Mouse (Mus musculus) midbrain, embryonic 13.5 days (tissue): ENCODE measurements around the gene Prkg1. TPM values are rescaled to one million over a fixed set of nuclear protein-coding genes. Genes with fewer than 3 reads are reported as not detected.
A peak's percentile ranks its signal among the peaks of the same experiment; 100 is the strongest.

ENCODE experiments used
- ATAC-seq: fragments of 200-750 bp; cut with Nextera tagmentation; 2 replicates; pipeline ENCODE4 v1.8.0; 2017; ENCODE audit warnings: mild to moderate bottlenecking, moderate TSS enrichment, moderate library complexity
- H3K27ac ChIP-seq: fragments of 300-500 bp; sonication (generic); 2 replicates; pipeline ENCODE4 v1.5.1; 2015; ENCODE audit warnings: inconsistent platforms, mild to moderate bottlenecking, moderate library complexity
- H3K27me3 ChIP-seq: fragments of 300-500 bp; sonication (generic); 2 replicates; pipeline ENCODE4 v1.6.1; 2015; ENCODE audit warnings: mild to moderate bottlenecking, inconsistent platforms
- H3K36me3 ChIP-seq: fragments of 300-500 bp; sonication (generic); 2 replicates; pipeline ENCODE4 v1.6.1; 2015; ENCODE audit warnings: mild to moderate bottlenecking, inconsistent platforms
- H3K4me1 ChIP-seq: fragments of 300-500 bp; sonication (generic); replicated peaks from 2 replicates; pipeline ENCODE4 v1.6.1; 2015; ENCODE audit warnings: inconsistent platforms
- H3K4me2 ChIP-seq: fragments of 300-500 bp; sonication (generic); replicated peaks from 2 replicates; pipeline ENCODE4 v1.6.1; 2015; ENCODE audit warnings: moderate library complexity, mild to moderate bottlenecking, inconsistent platforms
- H3K4me3 ChIP-seq: fragments of 300-500 bp; sonication (generic); replicated peaks from 2 replicates; pipeline ENCODE4 v1.5.1; 2015; ENCODE audit warnings: mild to moderate bottlenecking, inconsistent platforms
- H3K9ac ChIP-seq: fragments of 300-500 bp; sonication (generic); replicated peaks from 2 replicates; pipeline ENCODE4 v1.6.1; 2015; ENCODE audit warnings: mild to moderate bottlenecking, inconsistent platforms
- H3K9me3 ChIP-seq: fragments of 300-500 bp; sonication (generic); 2 replicates; pipeline ENCODE4 v1.6.1; 2016; ENCODE audit warnings: mild to moderate bottlenecking, inconsistent platforms
- WGBS: fragments of 180-500 bp; shearing (Covaris S2); methylation state at CpG from one replicate; pipeline ENCODE4 v1.1.7; 2015; 5-methylcytosine and 5-hydroxymethylcytosine counted together
- polyA plus RNA-seq: library from polyadenylated mRNA; unstranded; fragments of >200 nt; fragmentation: Nextera tagmentation; extraction: Ambion mirVana; gene quantifications from 2 replicates; pipeline ENCODE4 v1.2.1, GENCODE M21; 2015

Prkg1 gene
- polyA plus RNA-seq, 1 experiment from 2014 or later: 3.7 TPM

DNA sequence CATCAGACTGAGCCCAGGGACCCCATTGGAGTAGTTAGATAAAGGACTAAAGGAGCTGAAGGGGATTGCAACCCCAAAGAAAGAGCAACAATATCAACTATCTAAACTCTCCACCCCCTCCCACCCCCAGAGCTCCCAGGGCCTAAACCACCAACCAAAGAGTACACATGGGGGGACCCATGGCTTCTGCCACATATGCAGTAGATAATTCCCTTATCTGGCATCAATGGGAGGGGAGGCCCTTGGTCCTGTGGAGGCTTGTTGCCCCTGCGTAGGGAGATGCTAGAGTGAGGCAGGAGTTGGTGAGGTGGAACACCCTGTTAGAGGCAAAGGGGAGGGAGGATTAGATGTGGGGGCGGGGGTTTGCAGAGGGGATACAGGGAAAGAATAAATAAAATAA lies 826.8 kb downstream of the Prkg1 start:
- H3K4me3 ChIP-seq: no peak overlapping the region
- no peaks in the 10 kb centered on the region for H3K36me3 ChIP-seq
- ATAC-seq: no peak
- no peak overlapping the region for H3K27ac ChIP-seq
- no peak overlapping the region for H3K9ac ChIP-seq
- WGBS: 62% methylated on average over 2 of the region's 2 CpGs
- H3K4me1 ChIP-seq: 0 out of 2 replicates have a peak, but pooled peaks cover 5% of the 10 kb centered on the region
- H3K27me3 ChIP-seq: no peaks in the 10 kb centered on the region
- H3K4me2 ChIP-seq: no peak overlapping the region
- H3K9me3 ChIP-seq: no peaks in the 10 kb centered on the region

DNA sequence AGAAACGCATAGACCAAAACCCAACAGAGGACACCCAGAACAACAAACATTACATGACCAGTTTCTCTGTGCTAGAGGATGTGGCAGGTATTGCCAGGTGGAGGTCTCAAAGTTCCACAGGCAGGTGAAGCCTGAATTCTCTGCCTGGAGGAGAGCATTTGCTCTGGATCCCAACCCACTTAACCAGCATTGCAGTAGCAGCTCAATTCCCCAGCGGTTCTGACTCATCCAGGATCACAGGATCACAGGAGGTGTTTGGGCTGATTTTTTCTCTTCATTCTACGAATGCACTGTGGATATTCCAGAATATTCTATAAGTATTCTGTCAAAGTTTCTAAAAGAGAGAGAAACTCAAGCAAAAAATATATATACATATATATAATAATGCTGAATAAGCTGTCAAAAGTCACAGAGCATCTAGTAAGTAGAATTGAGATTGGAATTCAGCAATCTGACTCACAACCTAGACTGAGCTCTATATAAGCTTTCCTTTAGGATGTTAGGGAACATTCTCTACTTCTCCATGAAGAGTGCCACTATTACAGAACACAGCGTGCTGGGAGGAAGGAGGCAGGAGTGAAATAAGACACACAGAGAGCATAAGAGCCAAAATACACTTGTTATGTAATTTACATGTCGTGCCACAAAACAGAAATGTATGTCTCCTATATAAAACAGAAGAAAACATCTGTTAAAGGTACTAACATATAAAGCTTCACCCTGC lies 833.2 kb downstream of the Prkg1 start:
- no peak overlapping the region for H3K27ac ChIP-seq
- H3K4me1 ChIP-seq: no peaks in the 10 kb centered on the region
- H3K36me3 ChIP-seq: no peaks in the 10 kb centered on the region
- H3K4me3 ChIP-seq: no peak overlapping the region
- no peak overlapping the region for H3K9ac ChIP-seq
- no peaks in the 10 kb centered on the region for H3K9me3 ChIP-seq
- no peaks in the 10 kb centered on the region for H3K27me3 ChIP-seq
- WGBS: 90% methylated on average over 5 of the region's 5 CpGs
- ATAC-seq: no peak
- H3K4me2 ChIP-seq: no peak overlapping the region

DNA sequence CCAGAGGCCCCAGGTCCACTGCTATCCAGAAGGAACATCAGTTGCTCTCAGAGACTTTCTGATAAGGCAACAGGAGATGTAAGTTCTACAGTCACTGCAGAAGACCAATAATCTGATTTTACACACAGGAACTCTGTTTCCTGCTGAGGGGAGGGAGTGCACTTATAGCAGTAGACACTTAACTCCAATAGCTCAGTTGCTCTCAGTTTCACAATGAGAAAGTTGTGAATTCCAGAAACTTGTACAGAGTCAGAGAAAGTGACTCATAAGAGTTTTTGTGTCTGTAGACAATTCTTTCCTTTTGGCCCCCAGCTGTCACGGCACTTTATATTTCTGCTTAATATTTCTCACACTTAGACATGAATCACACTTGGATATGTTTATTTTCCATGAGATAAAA lies 840.8 kb downstream of the Prkg1 start:
- no peak for ATAC-seq
- Histone ChIP-seq H3K9me3 (no peaks in the 10 kb centered on the region), H3K9ac (no peak overlapping the region), H3K27me3 (no peaks in the 10 kb centered on the region), H3K27ac (no peak overlapping the region), H3K4me3 (no peak overlapping the region), H3K36me3 (no peaks in the 10 kb centered on the region), H3K4me2 (no peak overlapping the region), H3K4me1 (no peaks in the 10 kb centered on the region)
- WGBS: 94% methylated on average over 1 of the region's 1 CpGs

DNA sequence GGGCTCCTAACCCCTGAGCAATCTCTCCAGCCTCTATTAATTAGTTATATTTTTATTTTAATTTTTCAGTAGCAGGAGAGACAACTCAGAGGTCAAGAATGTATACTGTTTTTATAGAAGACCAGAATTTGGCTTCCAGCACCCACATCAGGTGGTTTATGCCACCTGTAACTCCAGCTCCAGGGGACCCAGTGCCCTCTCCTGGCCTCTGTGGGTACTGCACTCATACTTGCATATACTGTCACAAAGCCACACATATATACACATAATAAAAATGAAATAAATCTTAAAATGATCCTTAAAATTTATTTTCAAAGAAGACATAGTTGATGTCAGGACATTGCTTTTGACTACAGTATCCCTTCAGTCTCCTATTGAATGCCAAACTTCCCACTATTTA lies 862.5 kb downstream of the Prkg1 start:
- Histone ChIP-seq H3K4me1 (no peaks in the 10 kb centered on the region), H3K27ac (no peak overlapping the region), H3K27me3 (no peaks in the 10 kb centered on the region), H3K36me3 (no peaks in the 10 kb centered on the region), H3K9ac (no peak overlapping the region), H3K4me2 (no peak overlapping the region), H3K9me3 (no peaks in the 10 kb centered on the region), H3K4me3 (no peak overlapping the region)
- ATAC-seq: no peak

DNA sequence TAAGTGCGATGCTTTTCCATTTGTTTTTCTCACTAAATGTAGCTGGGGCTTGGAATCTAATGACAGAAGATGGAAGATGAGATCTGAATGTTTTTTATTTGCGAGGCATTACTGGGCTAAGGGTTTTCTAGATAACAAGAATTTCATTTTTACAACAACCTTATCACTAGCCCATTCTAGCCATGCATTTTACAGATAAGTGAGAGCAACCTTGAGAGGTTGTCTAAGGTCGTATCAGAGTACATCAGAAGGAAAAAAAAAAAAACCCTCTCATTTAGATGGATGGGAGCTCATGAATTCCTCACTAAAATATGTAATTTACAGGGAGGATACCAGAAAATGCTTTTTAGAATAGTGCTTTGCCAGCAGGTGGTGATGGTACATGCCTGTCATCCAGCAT lies 863.8 kb downstream of the Prkg1 start:
- Histone ChIP-seq H3K9me3 (no peaks in the 10 kb centered on the region), H3K27ac (no peak overlapping the region), H3K36me3 (no peaks in the 10 kb centered on the region), H3K27me3 (no peaks in the 10 kb centered on the region), H3K4me1 (no peaks in the 10 kb centered on the region), H3K4me2 (no peak overlapping the region), H3K4me3 (no peak overlapping the region), H3K9ac (no peak overlapping the region)
- 73% methylated on average over 3 of the region's 3 CpGs for WGBS
- ATAC-seq: no peak

DNA sequence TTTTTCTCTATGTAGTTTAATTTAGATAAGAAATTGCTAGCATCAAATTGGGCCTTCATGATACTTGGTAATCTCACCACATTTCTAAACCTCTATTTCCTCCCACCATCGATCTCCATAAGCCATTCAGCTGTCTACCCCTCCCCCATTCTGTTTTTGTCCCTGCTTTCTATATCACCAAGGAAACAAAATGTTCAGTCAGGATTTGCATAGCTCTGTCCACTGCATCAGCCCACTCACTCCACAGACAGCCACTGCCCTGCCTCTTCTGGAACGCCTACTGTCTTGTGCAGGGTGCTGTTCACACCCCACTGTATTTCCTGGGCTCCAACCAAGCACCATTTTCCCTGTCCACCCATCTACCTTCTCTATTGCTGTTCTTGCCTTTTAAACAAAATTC lies 874.5 kb downstream of the Prkg1 start:
- WGBS: 38% methylated on average over 2 of the region's 2 CpGs
- peak; percentile 67; the same call in 1 of the 2 replicates for ATAC-seq
- H3K9ac ChIP-seq: no peak overlapping the region
- peaks cover 7% of the 10 kb centered on the region for H3K4me1 ChIP-seq
- no peaks in the 10 kb centered on the region for H3K9me3 ChIP-seq
- H3K27me3 ChIP-seq: no peaks in the 10 kb centered on the region
- H3K4me2 ChIP-seq: no peak overlapping the region
- H3K4me3 ChIP-seq: no peak overlapping the region
- no peak overlapping the region for H3K27ac ChIP-seq
- no peaks in the 10 kb centered on the region for H3K36me3 ChIP-seq

DNA sequence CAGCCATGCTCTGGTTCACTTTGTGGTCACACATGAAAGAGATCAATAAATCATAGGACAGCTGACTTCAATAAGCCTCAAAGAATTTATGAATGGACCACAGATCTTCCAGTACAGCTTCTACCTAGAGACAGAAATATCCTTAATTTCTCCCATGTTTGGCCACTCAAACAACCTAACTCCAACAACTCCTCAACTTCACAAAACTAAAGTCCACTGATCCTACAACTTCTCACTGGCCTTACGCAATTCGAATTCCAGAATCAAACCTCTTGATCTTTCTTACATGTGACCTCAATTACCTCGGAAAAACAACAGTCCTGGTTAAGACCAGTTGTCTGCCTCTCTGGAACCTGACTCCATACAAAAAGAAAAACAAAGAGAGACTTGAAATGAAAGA lies 875.0 kb downstream of the Prkg1 start:
- no peak for ATAC-seq
- Histone ChIP-seq H3K9ac (no peak overlapping the region), H3K4me1 (peaks cover 7% of the 10 kb centered on the region), H3K9me3 (no peaks in the 10 kb centered on the region), H3K36me3 (no peaks in the 10 kb centered on the region), H3K4me3 (no peak overlapping the region), H3K27ac (no peak overlapping the region), H3K27me3 (no peaks in the 10 kb centered on the region), H3K4me2 (no peak overlapping the region)
- WGBS: 84% methylated on average over 3 of the region's 3 CpGs

DNA sequence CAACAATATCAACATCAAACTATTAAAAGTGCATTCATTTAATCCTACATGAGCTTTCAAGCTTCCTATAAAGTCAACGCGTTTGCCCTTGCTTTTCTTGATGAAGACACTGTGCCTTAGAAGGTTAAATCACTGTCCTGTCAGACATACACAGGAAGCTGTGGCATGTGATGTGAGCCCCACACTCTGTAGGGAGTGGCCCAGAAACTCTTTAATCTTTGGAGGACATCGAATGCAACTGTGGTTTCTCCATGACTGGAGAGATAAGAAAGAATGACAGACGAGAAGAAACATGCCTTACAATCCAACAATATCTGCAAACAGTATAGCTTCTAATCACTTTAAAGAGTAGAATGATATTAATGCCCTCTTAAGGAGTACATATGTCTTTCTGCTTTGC lies 903.4 kb downstream of the Prkg1 start:
- Histone ChIP-seq H3K36me3 (no peaks in the 10 kb centered on the region), H3K9me3 (no peaks in the 10 kb centered on the region), H3K27ac (no peak overlapping the region), H3K27me3 (no peaks in the 10 kb centered on the region), H3K4me3 (no peak overlapping the region), H3K4me2 (no peak overlapping the region), H3K4me1 (no peaks in the 10 kb centered on the region), H3K9ac (no peak overlapping the region)
- ATAC-seq: no peak
- WGBS: 84% methylated on average over 4 of the region's 4 CpGs

DNA sequence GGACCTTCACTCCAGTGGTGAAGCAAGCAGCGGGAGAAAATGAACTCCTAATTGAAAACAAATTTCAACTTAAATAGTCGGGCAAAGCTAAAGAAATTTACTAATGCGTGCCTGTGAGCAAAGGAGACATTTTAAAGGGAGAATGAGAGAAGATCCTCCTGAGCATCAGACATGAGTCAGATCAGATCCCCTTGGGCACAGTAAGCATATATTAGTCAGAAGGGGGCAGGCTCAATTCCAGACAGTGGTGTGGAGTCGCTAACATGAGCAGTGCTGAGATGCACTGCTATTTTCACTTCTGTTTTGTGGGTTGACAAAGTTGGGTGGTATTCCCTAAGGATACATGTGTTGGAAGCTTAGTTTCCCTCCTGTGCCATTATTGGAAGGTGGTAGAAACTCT lies 913.8 kb downstream of the Prkg1 start:
- no peak overlapping the region for H3K9ac ChIP-seq
- no peaks in the 10 kb centered on the region for H3K4me1 ChIP-seq
- H3K27me3 ChIP-seq: no peaks in the 10 kb centered on the region
- no peaks in the 10 kb centered on the region for H3K36me3 ChIP-seq
- H3K9me3 ChIP-seq: no peaks in the 10 kb centered on the region
- H3K4me2 ChIP-seq: no peak overlapping the region
- H3K27ac ChIP-seq: no peak overlapping the region
- 93% methylated on average over 4 of the region's 4 CpGs for WGBS
- no peak overlapping the region for H3K4me3 ChIP-seq
- ATAC-seq: no peak

DNA sequence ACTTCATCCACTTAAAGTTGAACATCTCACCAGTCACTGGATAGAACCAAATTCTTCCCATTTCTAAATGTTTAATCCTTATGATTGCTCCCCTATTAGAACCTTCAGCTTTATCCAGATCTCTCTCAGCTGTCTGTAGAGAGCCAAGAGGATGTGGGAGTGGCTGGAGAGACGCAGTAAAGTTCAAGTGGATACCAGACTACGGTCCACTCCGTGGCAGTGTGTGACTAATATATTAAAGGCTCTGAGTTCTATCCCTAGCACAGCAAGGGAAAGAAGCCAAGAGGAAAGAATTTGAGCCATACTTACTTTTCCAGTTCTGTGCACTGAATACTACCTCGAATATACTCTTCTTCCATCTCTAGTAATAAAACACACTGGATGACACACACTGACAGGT lies 919.9 kb downstream of the Prkg1 start:
- Histone ChIP-seq H3K4me2 (no peak overlapping the region), H3K4me1 (no peaks in the 10 kb centered on the region), H3K9ac (no peak overlapping the region), H3K36me3 (no peaks in the 10 kb centered on the region), H3K27ac (no peak overlapping the region), H3K27me3 (no peaks in the 10 kb centered on the region), H3K4me3 (no peak overlapping the region), H3K9me3 (no peaks in the 10 kb centered on the region)
- ATAC-seq: no peak
- 92% methylated on average over 4 of the region's 4 CpGs for WGBS

DNA sequence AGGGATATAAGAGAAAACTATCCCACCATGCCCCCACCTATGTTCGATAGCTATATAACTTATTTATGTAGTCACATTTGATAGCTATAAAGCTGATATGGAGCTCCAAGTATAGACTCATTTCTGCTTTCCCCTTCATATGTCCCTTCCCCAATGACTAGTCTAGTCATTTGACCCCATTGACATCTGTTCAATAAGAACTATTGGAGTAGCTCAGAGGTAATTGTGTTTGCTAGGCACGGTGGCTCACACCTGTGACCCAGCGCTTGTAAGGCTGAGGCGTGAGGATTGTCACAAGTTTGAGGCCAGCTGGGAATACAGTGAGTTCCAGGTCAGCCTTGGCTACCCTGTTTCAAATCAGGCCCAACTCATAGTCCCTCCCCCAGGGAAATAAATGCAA lies 921.2 kb downstream of the Prkg1 start:
- peak; percentile 74 for ATAC-seq
- Histone ChIP-seq H3K27ac (peak overlapping the region; percentile 44; the same call in 1 of the 2 replicates), H3K9ac (no peak overlapping the region), H3K4me3 (no peak overlapping the region), H3K4me2 (no peak overlapping the region), H3K27me3 (no peaks in the 10 kb centered on the region), H3K4me1 (no peaks in the 10 kb centered on the region), H3K9me3 (no peaks in the 10 kb centered on the region), H3K36me3 (no peaks in the 10 kb centered on the region)
- WGBS: 71% methylated on average over 4 of the region's 4 CpGs

DNA sequence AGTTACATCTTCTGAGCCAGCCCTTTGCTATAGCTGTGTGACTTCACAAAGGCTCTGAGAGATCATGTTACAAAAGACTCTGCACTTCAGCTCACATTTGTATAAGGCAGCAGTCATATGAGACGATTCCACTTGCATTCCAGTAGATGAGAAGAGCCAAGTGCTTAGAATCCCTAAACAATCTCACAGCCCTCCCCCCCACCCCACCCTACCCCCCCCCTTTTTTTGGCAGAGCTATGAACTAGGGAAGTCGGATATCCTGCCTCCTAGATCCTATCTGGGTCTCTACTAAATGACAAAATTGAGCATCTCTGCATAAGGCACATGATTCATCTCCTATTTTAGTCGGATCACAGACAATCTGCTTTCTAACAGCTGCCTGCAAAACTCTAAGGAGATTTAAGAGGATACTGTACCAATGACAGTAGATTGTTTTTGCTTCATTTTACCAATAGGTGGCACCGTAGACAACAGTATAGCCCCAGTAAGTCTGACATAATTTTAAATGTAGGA lies 921.7 kb downstream of the Prkg1 start:
- WGBS: 14% methylated on average over 4 of the region's 4 CpGs
- H3K27ac ChIP-seq: no peak overlapping the region
- ATAC-seq: peak; percentile 89
- H3K4me2 ChIP-seq: no peak overlapping the region
- H3K4me3 ChIP-seq: no peak overlapping the region
- H3K9me3 ChIP-seq: no peaks in the 10 kb centered on the region
- H3K9ac ChIP-seq: no peak overlapping the region
- H3K36me3 ChIP-seq: no peaks in the 10 kb centered on the region
- H3K27me3 ChIP-seq: no peaks in the 10 kb centered on the region
- no peaks in the 10 kb centered on the region for H3K4me1 ChIP-seq

DNA sequence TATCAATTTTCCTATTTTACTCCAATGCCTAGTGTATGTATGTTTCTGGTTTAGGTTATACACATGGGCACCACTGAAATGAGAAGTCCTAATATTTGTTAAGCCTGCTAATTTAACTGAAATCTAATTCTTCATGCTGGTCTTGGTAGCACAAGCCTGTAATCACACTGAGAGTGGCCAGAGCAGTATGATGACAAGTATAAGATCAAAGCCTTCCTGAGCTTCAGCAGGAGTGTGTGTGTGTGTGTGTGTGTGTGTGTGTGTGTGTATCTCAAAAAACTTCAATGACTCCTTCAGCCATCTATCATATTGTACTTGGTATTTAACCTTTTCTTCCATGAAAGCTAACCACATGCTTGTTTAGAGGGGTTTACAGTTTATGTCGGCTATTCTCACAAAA lies 922.2 kb downstream of the Prkg1 start:
- Histone ChIP-seq H3K27ac (no peak overlapping the region), H3K4me2 (no peak overlapping the region), H3K4me1 (no peaks in the 10 kb centered on the region), H3K9ac (no peak overlapping the region), H3K9me3 (no peaks in the 10 kb centered on the region), H3K36me3 (no peaks in the 10 kb centered on the region), H3K27me3 (no peaks in the 10 kb centered on the region), H3K4me3 (no peak overlapping the region)
- 54% methylated on average over 1 of the region's 1 CpGs for WGBS
- no peak for ATAC-seq
